Mouse (Mus musculus): ENCODE measurements around the gene Filip1.

Gene Filip1

GRCm38 (mm10) chr9:79816013-79816412 lies 196.6 kb downstream of the Filip1 start:
- no peak for DNase-seq

- DNase-seq, result no peak
Measured at GRCm38 (mm10) chr9:79814592-79814991, 198.1 kb downstream of the Filip1 start.

GRCm38 (mm10) chr9:79810969-79811902 lies 201.4 kb downstream of the Filip1 start:
- no peak for DNase-seq

- DNase-seq, result no peak
Measured at GRCm38 (mm10) chr9:79810534-79810933, 202.1 kb downstream of the Filip1 start.

- no peak for DNase-seq
Measured at GRCm38 (mm10) chr9:79809411-79809810, 203.2 kb downstream of the Filip1 start.

- DNase-seq, result no peak
Measured at GRCm38 (mm10) chr9:79807178-79807577, 205.5 kb downstream of the Filip1 start.

GRCm38 (mm10) chr9:79806317-79807075 lies 206.2 kb downstream of the Filip1 start:
- no peak for DNase-seq

GRCm38 (mm10) chr9:79805426-79805825 lies 207.2 kb downstream of the Filip1 start:
- no peak for DNase-seq

- DNase-seq, result peak; percentile 23
Measured at GRCm38 (mm10) chr9:79796461-79797135, 216.1 kb downstream of the Filip1 start.

GRCm38 (mm10) chr9:79795076-79795475 lies 217.6 kb downstream of the Filip1 start:
- DNase-seq, result no peak

- peak; percentile 91 for DNase-seq
Measured at GRCm38 (mm10) chr9:79792841-79793835, 219.5 kb downstream of the Filip1 start, which contains the start of gene Tmem30a. Tmem30a (minus strand) TSS chr9:79793507.

GRCm38 (mm10) chr9:79785794-79786085 lies 226.9 kb downstream of the Filip1 start:
- DNase-seq, result no peak

- DNase-seq, result no peak
Measured at GRCm38 (mm10) chr9:79784934-79785793, 227.5 kb downstream of the Filip1 start.

- no peak for DNase-seq
Measured at GRCm38 (mm10) chr9:79784439-79784838, 228.2 kb downstream of the Filip1 start.

- DNase-seq, result no peak
Measured at GRCm38 (mm10) chr9:79779354-79779753, 233.3 kb downstream of the Filip1 start.

GRCm38 (mm10) chr9:79766991-79767545 lies 245.6 kb downstream of the Filip1 start:
- DNase-seq, result peak; percentile 7

GRCm38 (mm10) chr9:79765329-79765728 lies 247.3 kb downstream of the Filip1 start:
- peak; percentile 9 for DNase-seq
